Mouse (Mus musculus) R1 (cell line): ENCODE measurements around the gene Elfn1.
A peak's percentile ranks its signal among the peaks of the same experiment; 100 is the strongest.
"Not testable (repeated sequence)": the region's sequence is repeated elsewhere in the genome, so short reads cannot be mapped to it uniquely, and the experiment has no call there.

Experiments used
- DNase-seq: peaks from one replicate; pipeline ENCODE4 v3.0.0-alpha.2; 2018; ENCODE audit warnings: low read depth, low spot score

Gene Elfn1

DNA sequence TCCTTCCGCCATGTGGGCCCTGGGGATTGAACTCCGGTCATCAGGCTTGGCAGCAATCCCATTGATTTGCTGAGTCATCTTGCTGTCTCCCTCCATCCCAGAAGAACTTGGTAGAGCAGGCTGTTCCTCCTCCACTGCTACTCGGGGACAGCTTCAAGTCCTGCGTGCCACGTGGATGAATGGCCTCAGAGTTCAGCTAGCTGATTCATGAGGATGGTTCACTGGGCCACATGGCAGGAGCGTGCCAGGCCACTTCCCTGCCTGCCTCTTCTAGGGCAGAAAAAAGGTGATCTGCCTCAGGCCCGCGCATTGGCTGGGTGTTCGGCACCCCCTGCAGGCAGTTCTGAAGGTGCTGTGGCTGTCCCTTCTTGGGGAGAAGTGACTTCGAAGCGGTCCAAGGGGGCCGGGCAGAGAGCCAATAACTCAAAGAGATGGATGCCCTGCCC is 62.5 kb downstream of the Elfn1 start:
- DNase-seq, result no peak

DNA sequence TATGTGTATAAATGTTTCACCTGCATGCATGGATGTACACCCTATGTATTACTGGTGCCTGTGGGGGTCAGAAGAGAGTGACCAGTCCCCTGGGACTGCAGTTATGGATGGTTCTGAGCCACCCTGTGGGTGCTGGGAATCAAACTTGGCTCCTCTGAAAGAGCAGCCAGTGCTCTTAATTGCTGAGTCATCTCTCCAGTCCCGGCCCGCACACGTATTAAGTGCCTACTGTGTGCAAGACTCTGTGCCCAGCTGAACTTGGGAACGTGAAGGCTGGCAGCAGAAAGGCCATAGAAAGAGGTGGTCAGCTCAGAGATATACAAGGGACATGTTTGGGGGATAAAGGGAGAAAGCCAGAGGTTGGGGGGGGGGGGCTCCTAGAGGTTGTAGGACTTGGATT is 68.8 kb downstream of the Elfn1 start:
- no peak for DNase-seq

DNA sequence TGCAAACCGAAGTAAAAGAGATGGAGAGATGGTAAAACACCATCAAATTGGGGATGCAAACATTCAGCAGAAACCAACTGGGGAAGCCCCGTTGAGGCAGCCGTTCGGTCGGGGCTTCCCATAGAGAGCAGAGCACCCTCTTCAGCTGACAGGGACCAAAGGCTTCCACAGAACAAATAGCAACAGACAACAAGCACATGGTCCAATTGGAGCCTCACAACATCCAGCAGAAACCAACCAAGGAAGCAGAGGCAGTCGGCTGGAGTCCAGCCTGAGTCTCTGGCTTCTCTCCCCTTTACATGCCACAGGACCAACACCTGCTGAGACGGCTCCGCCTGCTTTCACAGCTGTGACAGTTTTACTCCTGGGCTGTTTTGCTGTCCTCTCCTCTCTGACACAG is 69.7 kb downstream of the Elfn1 start:
- DNase-seq, result no peak

DNA sequence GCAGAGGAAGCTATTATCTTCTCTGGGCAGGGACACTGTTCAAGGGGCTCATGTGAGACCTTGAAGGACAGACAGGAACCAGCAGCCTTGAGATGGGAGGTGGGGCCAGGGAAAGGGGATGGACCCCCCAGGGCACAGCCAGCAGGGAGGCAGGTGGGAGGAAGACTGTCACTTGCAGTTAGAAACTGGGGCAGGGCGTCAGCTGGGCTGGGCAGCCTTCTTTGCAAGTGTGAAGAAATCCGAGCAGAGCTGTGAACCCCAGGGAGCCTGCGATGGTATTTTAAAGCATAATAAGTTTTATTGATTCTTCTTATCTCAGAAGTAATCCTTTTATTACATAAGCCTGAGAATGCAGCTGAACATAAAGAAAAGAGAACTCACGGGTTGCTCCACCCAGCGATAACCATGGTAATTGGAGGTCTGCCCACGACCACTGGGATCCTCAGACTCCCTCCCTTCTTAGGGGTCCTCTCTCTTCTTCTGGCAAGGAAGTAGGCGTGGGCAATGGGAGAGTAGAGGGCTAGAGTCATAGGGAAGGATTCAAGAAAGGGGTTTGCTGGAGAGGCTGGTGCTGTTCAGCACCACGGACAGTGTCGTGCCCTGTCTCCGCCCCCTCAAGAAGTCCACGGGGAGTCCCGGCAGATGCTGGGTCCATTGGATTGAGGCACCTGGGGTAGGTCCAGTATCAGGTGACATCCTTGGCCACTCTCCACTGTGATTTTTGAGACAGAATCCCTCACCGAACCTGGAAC is 71.0 kb downstream of the Elfn1 start:
- DNase-seq, result peak; percentile 57

DNA sequence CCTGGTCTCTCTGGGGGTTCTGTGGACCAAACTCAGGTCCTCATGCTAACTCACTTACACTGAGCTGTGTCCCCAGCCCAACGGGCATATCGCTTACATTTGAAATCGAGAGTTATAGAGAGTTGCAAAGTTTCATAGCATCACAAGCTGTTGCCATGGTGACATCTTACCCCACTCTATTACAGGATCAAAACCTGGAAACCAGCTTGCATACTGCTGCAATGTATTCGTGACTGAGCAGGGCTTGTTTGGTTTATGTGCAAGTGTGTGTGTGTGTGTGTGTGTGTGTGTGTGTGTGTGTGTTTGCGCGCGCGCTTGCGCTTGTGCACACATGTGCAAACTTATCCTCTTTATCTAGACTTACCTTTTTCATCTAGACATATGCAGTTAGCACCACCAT is 71.6 kb downstream of the Elfn1 start:
- peak; percentile 41 for DNase-seq

GRCm38 (mm10) chr5:139981976-139982375 is 74.2 kb downstream of the Elfn1 start:
- no peak for DNase-seq

- DNase-seq, result peak; percentile 64
Observed at GRCm38 (mm10) chr5:139985073-139985746, 77.5 kb downstream of the Elfn1 start.

DNA sequence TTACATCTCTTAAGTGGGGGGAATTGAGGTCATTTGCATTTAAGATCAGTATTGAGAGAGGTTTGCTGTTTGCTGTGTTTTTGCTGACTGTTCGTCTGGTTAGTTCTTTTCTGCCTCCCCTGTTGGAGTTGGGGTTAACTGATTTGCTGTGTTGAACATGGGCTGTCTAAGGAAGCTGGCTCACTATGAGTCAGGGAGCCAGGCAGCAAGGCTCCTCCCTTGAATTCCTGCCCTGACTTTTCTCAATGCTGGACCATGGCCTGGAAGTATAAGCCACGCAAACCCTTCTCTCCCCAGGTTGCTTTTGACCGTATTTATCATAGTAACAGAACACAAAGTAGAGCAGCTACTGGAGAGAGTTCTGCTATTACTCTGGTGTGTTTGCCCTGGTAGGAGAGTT is 83.8 kb downstream of the Elfn1 start:
- no peak for DNase-seq

DNA sequence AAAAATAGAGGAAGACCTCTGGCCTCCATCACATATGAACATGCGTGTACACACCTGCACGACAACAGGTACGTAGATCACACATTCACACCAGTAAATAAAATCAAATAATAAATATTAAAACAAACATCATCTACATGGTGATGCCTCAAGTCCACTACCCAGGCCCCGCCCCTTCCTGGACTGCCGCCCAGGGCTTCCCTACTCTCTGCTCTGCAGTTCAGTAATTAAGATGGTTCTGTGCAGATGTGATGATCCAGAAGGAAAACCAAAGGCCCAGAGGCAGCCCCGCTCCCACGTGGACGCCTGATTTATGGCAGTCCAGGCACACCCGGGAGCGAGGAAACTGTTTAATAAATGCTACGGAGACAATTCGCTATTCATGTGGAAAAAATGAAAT is 90.6 kb downstream of the Elfn1 start:
- DNase-seq, result not testable (repeated sequence)

GRCm38 (mm10) chr5:139998916-139999315 is 91.2 kb downstream of the Elfn1 start:
- peak; percentile 91 for DNase-seq

GRCm38 (mm10) chr5:140002541-140002940 is 94.8 kb downstream of the Elfn1 start:
- DNase-seq, result no peak

DNA sequence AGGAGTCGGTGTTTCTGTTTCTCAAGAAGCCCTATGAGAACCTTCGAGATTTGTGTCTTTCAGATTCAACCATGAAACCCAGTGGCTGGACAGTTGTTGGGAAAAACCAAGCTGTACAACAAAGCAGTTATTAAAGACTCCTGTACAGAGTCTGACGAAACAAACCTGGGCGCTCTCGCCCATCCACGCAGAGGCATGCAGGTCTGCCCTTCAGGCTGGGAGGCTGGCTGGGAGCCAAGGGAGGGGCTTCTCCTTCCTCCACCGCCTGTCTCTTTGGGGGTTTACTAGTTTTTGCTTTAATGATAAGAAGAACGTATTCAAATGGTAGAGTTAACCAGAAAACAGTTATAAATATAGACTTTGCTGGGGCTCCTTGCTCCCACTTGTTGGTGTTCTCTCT is 99.1 kb downstream of the Elfn1 start:
- DNase-seq, result no peak

GRCm38 (mm10) chr5:140007656-140008522 is 100.1 kb downstream of the Elfn1 start:
- DNase-seq, result no peak

DNA sequence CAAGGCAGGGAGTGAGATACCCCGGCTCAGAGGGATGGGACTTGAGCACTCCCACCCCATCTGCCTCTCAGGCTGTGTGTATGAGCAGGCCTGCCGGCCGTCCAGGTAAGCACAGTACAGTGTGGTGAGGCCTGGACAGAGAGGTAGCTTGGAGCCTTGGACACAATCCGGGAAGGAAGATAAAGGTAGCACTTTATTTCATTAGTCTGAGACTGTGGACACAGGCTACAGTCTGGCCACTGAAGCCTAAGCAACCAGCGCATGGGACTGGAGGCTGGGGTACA is 100.7 kb downstream of the Elfn1 start:
- no peak for DNase-seq

- peak; percentile 14 for DNase-seq
Observed at GRCm38 (mm10) chr5:140009083-140009655, 101.4 kb downstream of the Elfn1 start.

- DNase-seq, result no peak
Observed at GRCm38 (mm10) chr5:140010405-140010804, 102.7 kb downstream of the Elfn1 start.

- DNase-seq, result peak; percentile 13
Observed at GRCm38 (mm10) chr5:140012286-140012967, 104.7 kb downstream of the Elfn1 start.

- DNase-seq, result no peak
Observed at GRCm38 (mm10) chr5:140013652-140014051, 105.9 kb downstream of the Elfn1 start.

GRCm38 (mm10) chr5:140016896-140017295 is 109.2 kb downstream of the Elfn1 start:
- DNase-seq, result peak; percentile 94

DNA sequence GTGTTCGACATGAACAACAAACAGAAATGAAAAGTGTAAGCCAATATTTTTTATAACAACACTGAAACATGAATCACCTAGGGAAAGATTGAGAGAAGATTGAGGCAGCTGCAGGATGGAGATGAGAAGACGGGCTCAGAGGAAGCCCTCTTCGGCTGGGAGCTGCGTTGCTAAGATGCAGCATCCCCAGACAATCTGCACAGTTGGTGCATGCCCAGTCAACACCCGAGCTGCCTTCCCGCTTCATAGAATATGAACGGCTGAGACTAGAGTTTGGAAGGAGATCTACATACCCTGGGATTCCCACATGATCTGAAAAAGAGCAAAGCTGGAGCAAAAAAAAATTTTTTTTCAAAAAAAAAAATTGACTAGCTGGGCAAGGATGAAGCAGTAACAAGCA is 111.0 kb downstream of the Elfn1 start:
- no peak for DNase-seq

- DNase-seq, result no peak
Observed at GRCm38 (mm10) chr5:140019616-140020015, 111.9 kb downstream of the Elfn1 start.

GRCm38 (mm10) chr5:140021755-140022154 is 114.0 kb downstream of the Elfn1 start:
- no peak for DNase-seq
